Mouse (Mus musculus): ENCODE results near the gene Sap25.
A peak's percentile ranks its signal among the peaks of the same experiment; 100 is the strongest.

GRCm38 (mm10) chr5:137628498-137629305, 12.4 kb upstream of the Sap25 start, which contains the start of the genes Fbxo24, Lrch4 and Gm20605:
- no peak for TF ChIP-seq CTCF (IDR thresholded peaks at IDR 0.05; ENCODE audit: borderline replicate concordance, insufficient read depth, low read depth, low read length)
- TF ChIP-seq POLR2A (IDR thresholded peaks at IDR 0.05; ENCODE audit: borderline replicate concordance, insufficient read depth, low read length) = peak; percentile 96

Measured in cerebellum, adult 2 months (tissue).